Mouse (Mus musculus) C2C12 (cell line): ENCODE results near the gene Sorcs2.

Experiments used
- CEBPB ChIP-seq: IDR thresholded peaks from one replicate; pipeline ENCODE4 v1.6.1; 2011; ENCODE audit warnings: low read depth, mild to moderate bottlenecking, control low read depth, moderate library complexity
- CTCF ChIP-seq: IDR thresholded peaks from one replicate; pipeline ENCODE4 v1.5.1; 2011; ENCODE audit not compliant: control insufficient read depth, insufficient read depth, insufficient read length
- FOSL1 ChIP-seq: IDR thresholded peaks from one replicate; pipeline ENCODE4 v1.8.0; 2011; ENCODE audit warnings: mild to moderate bottlenecking, low read length; ENCODE audit not compliant: poor library complexity, insufficient read depth, severe bottlenecking
- MAX ChIP-seq: IDR thresholded peaks from one replicate; pipeline ENCODE4 v1.6.1; 2011; ENCODE audit warnings: mild to moderate bottlenecking, control low read depth
- MYOD1 ChIP-seq: IDR thresholded peaks from one replicate; pipeline ENCODE4 v1.6.1; 2011; ENCODE audit warnings: low read depth; ENCODE audit not compliant: control insufficient read depth, insufficient read length
- MYOG ChIP-seq: IDR thresholded peaks from one replicate; pipeline ENCODE4 v1.6.1; 2011; ENCODE audit not compliant: control insufficient read depth, insufficient read length; ENCODE audit errors: extremely low read depth
- USF1 ChIP-seq: IDR thresholded peaks from one replicate; pipeline ENCODE4 v1.6.1; 2011; ENCODE audit warnings: low read depth, mild to moderate bottlenecking, control low read depth, moderate library complexity

- no peak for TF ChIP-seq CTCF
- no peak for TF ChIP-seq MAX
- no peak for TF ChIP-seq FOSL1
- no peak for TF ChIP-seq USF1
- no peak for TF ChIP-seq MYOG
- TF ChIP-seq MYOD1: no peak
- no peak for TF ChIP-seq CEBPB
These were observed 24.8 kb upstream of the Sorcs2 start for GRCm38 (mm10) chr5:36422689-36423088.
